Comparison of ENCODE assay signal across 8 mouse cellular contexts in the genomic region with DNA sequence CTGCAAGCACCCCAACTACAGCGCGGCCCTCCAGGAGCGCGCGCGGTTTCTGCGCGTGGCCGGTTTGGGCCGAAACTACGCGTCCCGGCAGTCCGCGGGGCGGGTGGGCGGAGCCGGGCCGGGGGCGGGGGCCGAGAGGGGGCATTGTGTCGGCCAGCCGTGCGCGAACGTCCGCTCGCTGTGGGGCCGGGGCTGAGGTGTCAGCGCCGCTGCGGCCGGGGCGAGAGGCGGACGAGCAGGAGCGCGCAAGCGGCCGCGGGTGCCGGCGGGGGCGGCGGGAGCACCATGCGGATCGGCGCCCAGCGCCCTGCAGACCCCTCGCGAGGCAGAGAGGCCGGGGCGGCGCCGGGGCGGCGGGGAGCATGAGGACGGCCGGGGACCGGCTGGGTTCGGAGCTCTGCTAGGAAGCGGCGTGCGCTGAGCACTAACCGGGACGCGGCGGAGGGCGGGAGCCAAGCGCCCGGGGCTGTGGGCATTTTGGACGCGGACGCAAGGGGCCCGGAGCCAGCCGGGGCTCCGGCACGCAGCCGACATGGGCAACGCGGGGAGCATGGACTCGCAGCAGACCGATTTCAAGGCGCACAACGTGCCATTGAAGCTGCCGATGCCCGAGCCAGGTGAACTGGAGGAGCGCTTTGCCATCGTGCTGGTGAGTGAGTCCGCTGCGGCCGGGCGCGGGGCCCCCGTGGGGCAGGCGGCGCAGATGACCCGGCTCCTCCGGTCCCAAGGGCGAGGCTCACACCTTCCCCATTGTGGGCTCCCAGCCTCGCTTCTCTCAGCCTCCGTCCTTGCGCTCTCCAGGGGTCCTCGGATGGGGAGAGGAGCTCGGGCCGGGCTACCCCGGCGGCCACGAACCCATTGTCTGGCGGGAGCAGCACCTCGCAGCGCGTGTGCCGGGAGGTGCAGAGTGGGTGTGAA. TPM values are rescaled to one million over a fixed set of nuclear protein-coding genes. Genes with fewer than 3 reads are reported as not detected.
DNase-seq lines count a peak whose midpoint lies in the region; ATAC-seq lines count a peak whose summit lies in the region.

A gene (plus strand): TSS at position 250 of the 918 bp plus-strand sequence.

- H3K36me3 ChIP-seq in hindbrain, embryonic 12.5 days = no peaks in the 10 kb centered on the region
- H3K36me3 ChIP-seq in lung, embryonic 16.5 days (ENCODE audit: control insufficient read depth, insufficient read depth, low read length) = no peaks in the 10 kb centered on the region

- H3K27ac ChIP-seq in hindbrain, embryonic 12.5 days = peak within 1 kb of the TSS; percentile 92
- H3K27ac ChIP-seq in lung, embryonic 16.5 days (ENCODE audit: low read length) = peak within 1 kb of the TSS; percentile 52

- peak; percentile 93 for ATAC-seq in hindbrain, embryonic 12.5 days (ENCODE audit: low FRiP score)
- ATAC-seq in lung, embryonic 16.5 days (ENCODE audit: low read depth) = peak; percentile 92

- peaks cover 37% of the 10 kb centered on the region for H3K4me1 ChIP-seq in hindbrain, embryonic 12.5 days
- peaks cover 19% of the 10 kb centered on the region for H3K4me1 ChIP-seq in lung, embryonic 16.5 days (replicated peaks; ENCODE audit: control insufficient read depth, insufficient read depth, low read length)

- WGBS in hindbrain, embryonic 12.5 days = under 1% methylated on average over 112 of the region's 114 CpGs
- WGBS in lung, embryonic 16.5 days = under 1% methylated on average over 86 of the region's 114 CpGs

- DNase-seq in NIH3T3 (ENCODE audit: low read depth) = peak; percentile 90
- peak; percentile 94 to 97 for DNase-seq in cerebellum, postnatal 10 days
- peak; percentile 42 to 60 for DNase-seq in frontal cortex, postnatal 25 days (ENCODE audit: low spot score in 2 of 2)
- DNase-seq in layer of hippocampus, postnatal 10 days (ENCODE audit: low spot score in 2 of 2) = peak; percentile 73 to 84
- peak; percentile 88 for DNase-seq in ovary, postnatal 36 days (ENCODE audit: low spot score)
- DNase-seq in thymus, postnatal 36 days = peak; percentile 19 to 36

- H3K27me3 ChIP-seq in hindbrain, embryonic 12.5 days = no peaks in the 10 kb centered on the region; the same call in 1 of the 2 replicates
- no peaks in the 10 kb centered on the region for H3K27me3 ChIP-seq in lung, embryonic 16.5 days (ENCODE audit: control insufficient read depth, insufficient read depth, low read depth, low read length)

- H3K9ac ChIP-seq in hindbrain, embryonic 12.5 days = peak within 1 kb of the TSS; percentile 93
- H3K9ac ChIP-seq in lung, embryonic 16.5 days (ENCODE audit: low read length) = peak within 1 kb of the TSS; percentile 81

- no peaks in the 10 kb centered on the region for H3K9me3 ChIP-seq in hindbrain, embryonic 12.5 days (replicated peaks)
- no peaks in the 10 kb centered on the region for H3K9me3 ChIP-seq in lung, embryonic 16.5 days (ENCODE audit: control insufficient read depth, low read length)

- H3K4me2 ChIP-seq in hindbrain, embryonic 12.5 days (replicated peaks) = peak within 1 kb of the TSS; percentile 90
- peak within 1 kb of the TSS; percentile 99 for H3K4me2 ChIP-seq in lung, embryonic 16.5 days (ENCODE audit: low read depth, low read length)

- peak within 1 kb of the TSS; percentile 96 for H3K4me3 ChIP-seq in hindbrain, embryonic 12.5 days
- peak within 1 kb of the TSS; percentile 93 for H3K4me3 ChIP-seq in lung, embryonic 16.5 days (ENCODE audit: low read length)

RNA-seq across cellular contexts. Expression of the gene that starts here (rescaled TPM):
- polyA plus RNA-seq in hindbrain, embryonic 12.5 days (2016; fragmentation: Nextera tagmentation; extraction: Ambion mirVana) = 14.2 and 15.1 TPM in 2 replicates
- 10 to 100 TPM; 49.0 to 53.0 TPM for total RNA-seq in layer of hippocampus, postnatal 10 days (2021)
- 2.4 and 2.5 TPM in 2 replicates for polyA plus RNA-seq in lung, embryonic 16.5 days (2015; fragmentation: Nextera tagmentation; extraction: Ambion mirVana)

Comparison
In these comparisons a context has a peak if more than half of its experiments do, and no peak if none do; other contexts are left out.
1. Peak in every context shown above with its lines: DNase-seq, ATAC-seq, H3K4me3 ChIP-seq and H3K27ac ChIP-seq.
2. DNase-seq: peak in every context shown above with its lines; median percentile 96 in cerebellum, postnatal 10 days; 90 in NIH3T3; 88 in ovary, postnatal 36 days; 78 in layer of hippocampus, postnatal 10 days; 51 in frontal cortex, postnatal 25 days; 28 in thymus, postnatal 36 days.